Mouse (Mus musculus) adrenal gland, adult 18-20 months (tissue): ENCODE results near the gene Rad51b. TPM values are rescaled to one million over a fixed set of nuclear protein-coding genes. Genes with fewer than 3 reads are reported as not detected.

Source experiments
- DNase-seq, 2 experiments: peaks; one replicate each; pipeline ENCODE4 v3.0.0; 2021 to 2022; ENCODE audit warnings: low spot score in 2 of 2
- total RNA-seq, 2 experiments: library from RNA; stranded (reverse); gene quantifications; 1 replicate in 1 of 2; 2 replicates in 1 of 2; pipeline ENCODE4 v1.2.3; 2021

Rad51b gene
- total RNA-seq, 2 experiments from 2014 or later = 0.26 to 0.46 TPM

DNA sequence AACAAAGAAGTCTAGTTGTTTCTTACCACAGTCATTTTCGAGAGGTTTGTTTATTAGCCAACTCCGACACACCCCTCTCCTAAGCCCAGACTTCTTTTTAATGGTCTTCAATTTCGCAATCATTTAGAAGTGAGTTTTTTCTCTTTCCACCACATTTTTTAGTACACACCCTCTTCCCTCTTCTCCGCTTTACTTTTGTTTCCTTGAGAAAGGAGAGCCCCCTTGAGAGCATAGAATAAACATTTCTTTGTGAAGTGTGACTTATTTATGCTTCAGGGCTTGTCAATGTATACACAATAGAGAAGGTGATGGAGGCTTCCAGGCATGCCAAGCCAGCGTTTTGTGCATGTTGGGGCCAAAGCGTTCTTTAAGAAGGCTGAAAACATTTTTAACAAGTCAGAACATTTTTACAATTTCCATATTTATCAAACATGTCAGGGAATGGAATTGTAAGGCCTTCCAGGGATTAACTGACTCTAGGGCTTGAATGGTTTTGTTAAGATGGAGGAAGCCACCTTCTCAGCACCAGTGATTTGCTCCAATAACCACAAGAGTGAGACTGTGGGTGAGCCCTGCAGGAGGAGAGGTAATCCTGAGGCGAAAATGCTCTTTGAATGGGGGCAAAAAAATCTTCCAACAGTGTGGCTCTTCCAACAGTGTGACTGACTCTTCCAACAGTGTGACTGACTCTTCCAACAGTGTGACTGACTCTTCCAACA is 136.8 kb downstream of the Rad51b start:
- no peak for DNase-seq

- no peak for DNase-seq
Measured at GRCm38 (mm10) chr12:79435474-79435873, 138.4 kb downstream of the Rad51b start.

GRCm38 (mm10) chr12:79436035-79436434 is 139.0 kb downstream of the Rad51b start:
- no peak for DNase-seq

DNA sequence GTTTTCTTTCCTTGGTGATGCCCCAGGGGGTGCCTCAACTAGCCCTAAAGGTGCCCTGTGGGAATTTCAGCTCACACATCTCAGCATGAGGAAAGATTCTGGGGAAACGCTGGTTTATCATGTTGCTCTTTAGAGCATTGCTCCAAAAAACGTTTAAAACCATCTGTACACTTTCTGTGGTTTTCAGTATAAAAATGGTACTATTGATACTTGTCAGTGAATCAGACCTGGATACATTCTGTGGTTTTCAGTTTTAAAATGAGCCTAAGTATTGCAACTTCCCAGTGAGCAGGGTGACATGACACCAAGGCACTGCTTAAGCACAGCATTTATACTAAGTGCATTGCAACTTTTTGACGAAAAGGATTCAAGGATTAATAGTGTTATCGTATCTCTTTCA is 139.8 kb downstream of the Rad51b start:
- no peak for DNase-seq

DNA sequence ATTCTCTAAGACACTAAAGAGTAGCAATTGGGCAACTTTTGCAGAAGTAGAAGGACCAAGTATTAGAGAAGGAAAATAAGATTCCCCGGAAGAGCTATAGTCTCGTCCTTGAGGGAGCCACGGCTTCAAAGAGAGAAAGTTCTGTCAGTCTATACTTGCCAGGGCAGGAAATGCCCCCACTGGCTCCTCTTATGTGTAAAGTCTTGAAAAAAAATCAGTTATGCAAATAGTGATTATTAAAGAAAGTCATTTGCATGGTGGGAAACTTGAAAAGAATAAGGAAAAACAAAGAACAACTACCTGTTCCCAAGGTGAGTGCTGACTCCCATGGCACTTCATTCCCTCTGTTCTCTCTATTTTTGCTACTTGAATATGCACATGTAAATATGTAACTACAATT is 140.5 kb downstream of the Rad51b start:
- DNase-seq = no peak

- no peak for DNase-seq
Measured at GRCm38 (mm10) chr12:79439961-79440360, 142.9 kb downstream of the Rad51b start.

DNA sequence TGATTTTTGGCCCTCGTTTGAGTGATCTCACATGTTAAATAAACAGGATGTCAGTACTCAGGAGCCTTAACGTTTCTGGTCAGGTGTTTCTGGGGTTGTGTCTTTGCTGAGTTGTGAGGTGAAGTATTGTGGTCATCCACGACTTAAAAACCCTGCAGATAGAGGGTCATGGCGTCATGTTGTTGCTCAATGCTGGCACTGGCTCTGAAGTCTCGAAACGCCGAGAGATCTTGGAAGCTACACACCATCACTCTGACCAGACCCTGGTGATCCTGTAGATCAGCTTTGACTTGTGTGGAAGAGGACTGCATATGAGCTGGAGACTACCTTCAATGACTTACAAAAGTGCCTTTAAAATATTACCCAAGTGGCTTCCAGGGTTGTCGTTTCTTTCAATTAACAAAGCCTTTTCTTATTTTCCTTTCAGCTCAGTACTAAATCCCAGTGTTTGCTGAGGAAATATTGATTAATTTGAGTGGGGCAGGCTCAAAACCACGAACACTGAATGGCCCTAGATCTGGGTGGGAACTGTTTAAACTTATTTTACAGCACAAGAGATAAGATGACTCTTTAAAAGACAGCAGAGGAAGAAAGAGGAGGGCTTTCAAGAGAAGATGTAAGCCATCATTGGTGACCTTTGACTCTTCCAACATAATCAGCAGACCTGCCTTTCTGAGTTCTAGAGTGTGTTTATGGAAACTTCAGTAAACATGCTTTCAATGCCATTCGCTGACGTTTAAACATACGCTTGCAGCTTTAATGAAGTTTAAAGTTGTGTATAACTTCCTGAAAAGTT is 144.3 kb downstream of the Rad51b start:
- DNase-seq = no peak

- DNase-seq = no peak
Measured at GRCm38 (mm10) chr12:79442126-79442525, 145.0 kb downstream of the Rad51b start.

GRCm38 (mm10) chr12:79442836-79443390 is 145.8 kb downstream of the Rad51b start:
- no peak for DNase-seq

- no peak for DNase-seq
Measured at GRCm38 (mm10) chr12:79444646-79445045, 147.6 kb downstream of the Rad51b start.

DNA sequence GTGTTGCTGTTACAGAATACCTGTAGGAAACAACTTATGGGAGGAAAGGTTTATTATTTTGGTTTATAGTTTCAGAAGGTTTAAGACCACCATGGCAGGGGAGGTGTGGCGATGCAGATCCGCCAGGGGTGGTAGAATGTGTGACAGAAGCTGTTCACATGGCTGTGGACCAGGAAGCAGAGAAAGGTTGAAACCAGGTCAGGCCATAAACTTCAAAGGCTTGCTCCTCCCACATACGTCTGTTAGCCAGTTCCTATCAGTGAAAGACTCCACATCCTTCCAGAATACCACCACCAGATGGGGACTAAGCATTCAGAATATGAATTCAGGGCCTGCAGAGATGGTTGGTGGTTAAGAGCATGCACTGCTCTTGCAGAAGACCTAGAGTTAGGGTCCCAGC is 150.0 kb downstream of the Rad51b start:
- no peak for DNase-seq

DNA sequence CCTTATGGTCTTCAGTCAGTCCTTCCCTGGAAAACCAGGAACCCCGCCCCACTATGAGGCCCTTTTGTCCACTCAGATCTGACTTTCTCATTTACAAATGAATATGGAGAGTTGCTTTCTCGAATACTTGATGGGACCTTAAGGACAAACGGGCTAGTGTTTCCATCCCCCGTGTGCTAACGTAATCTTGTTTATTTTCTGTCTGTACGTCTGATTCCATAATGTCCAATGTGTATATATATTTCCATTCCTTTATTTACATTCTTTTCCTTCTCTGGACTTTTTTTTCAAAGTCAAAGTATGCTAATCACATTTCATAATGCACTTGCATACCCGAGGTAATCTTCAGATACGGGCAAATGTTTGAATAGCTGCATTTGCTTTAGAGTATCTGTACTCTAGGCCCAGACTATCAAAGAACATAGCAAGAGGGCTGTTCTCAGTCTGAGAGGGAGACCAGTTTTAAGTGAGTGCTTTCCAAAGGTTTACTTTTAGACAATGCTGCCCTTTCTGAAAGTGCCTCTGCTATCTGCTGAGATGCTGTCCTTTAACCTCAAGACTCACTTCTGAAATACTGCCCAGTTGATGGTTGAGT is 152.8 kb downstream of the Rad51b start:
- no peak for DNase-seq

GRCm38 (mm10) chr12:79452882-79453281 is 155.8 kb downstream of the Rad51b start:
- DNase-seq = no peak

DNA sequence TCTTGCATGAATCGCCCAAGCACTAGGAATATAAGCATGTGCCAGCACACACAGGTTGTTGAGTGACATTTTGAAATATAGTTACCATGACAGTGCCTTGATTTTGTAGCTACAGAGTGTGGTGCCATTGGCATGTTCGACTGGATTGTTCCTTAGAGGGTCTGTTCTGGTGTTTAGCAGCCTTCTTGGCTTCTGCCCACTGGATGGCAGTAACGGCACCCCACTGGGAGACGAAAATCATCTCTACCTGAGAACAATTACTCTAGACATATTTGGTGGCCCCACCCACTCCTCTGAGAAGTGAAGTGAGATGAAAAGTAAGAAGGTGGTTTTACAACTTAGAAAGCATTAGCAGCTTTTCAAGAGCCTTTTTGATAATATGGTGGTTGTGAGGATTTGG is 156.9 kb downstream of the Rad51b start:
- no peak for DNase-seq

DNA sequence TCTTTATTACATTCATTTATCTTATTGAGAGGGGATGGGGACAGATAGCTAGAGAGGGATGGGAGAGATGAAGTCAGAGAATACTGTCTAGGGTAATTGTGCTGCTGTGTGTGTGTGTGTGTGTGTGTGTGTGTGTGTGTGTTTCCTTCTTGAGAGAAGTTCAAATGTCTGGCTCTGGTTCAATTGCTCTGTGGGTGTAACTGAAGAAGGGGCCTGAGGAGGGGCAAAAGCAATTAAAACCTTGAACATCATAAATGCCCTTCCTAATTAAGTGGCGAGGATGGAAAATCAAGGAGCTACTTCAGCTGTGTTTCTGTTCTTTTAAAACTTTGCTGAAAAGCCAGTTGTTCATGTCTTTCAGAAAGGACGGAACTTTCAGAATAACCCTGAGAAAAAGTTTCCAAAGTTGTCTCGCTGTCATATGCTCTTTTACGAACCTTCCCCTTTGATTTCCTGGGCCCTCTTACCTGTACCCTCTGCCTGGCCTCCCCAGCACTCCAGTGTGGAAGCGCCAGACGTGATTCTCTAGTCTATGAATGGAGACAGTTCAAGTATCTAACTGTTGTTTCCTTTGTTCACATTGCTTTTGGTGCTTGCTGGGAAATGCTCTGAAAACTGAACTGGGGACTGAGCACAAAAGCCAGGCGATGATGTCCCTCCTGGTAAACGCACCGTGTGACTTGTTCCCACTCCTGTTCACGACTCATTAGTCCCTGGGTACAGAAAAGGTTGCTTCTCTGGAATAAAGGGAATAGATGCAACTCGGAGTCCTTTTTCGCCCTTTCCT is 158.2 kb downstream of the Rad51b start:
- no peak for DNase-seq

DNA sequence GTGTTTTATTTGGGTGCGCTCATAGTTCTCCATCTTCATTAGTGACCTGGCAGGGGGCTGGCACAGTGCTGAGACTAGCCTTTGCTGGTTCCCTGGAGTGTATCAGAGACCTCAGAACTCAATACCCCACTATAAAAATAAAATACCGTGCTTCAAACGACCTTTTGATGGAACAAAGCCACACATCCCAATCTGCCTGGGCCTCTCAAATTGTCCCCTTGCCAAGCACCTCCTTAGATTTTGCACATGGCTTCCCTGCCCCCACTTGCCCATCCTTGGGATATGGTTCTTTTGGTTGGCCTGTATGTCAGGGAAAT is 158.7 kb downstream of the Rad51b start:
- no peak for DNase-seq

GRCm38 (mm10) chr12:79456251-79456650 is 159.2 kb downstream of the Rad51b start:
- no peak for DNase-seq

DNA sequence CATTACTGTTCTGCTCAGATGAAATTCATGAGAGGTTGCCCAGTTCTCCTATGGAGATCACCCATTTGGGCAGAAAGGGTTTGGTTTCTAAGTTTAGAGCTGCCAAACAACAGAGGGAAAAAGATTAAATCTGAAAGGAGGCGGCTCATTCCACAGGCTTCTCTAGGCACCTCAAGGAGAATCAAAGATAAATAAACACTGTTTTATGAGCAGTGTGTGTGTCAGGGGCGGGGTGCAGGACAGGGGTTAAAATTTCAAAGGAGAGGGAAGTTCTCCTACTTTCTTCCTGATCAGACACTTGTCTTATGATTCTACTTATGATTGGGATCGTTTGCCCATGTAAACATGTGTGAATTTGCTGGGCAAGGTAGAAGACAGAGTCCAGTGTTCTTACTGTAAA is 166.3 kb downstream of the Rad51b start:
- no peak for DNase-seq

DNA sequence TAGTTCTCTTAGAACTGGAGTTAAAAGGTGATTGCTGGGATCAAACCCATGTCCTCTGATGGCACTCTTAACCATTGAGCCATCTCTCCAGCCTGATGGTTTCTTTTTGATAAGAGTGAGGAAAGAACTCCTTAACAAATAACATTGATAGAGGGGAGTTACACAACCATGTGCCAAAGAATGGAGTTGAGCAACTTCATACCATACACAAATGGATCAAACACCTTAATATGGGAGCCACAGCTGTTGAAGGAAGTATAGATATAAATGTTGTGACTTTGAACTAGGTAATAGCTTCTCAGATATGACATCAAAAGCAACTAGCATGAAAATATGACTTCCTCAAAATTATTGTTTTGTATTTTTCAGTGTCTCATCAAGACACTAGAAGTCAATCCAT is 173.0 kb downstream of the Rad51b start:
- no peak for DNase-seq

DNA sequence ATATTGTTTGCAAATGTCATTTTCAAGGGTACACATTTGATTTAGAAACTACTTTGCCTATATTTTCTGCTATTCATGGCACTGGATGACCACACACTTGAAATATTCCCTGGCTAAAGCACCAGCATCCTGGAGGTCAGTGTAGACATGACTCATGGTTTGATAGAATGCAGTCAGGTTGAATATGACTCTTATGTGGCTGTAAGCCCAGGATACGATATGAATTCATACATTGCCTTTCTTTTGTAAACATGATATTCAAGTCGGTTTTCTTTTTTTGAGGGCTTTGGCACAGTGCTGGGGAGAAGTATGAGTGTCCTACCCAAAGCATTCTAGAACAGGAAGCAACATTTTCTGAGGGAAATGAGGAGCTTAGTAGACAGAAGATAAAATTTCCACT is 174.8 kb downstream of the Rad51b start:
- DNase-seq = no peak

DNA sequence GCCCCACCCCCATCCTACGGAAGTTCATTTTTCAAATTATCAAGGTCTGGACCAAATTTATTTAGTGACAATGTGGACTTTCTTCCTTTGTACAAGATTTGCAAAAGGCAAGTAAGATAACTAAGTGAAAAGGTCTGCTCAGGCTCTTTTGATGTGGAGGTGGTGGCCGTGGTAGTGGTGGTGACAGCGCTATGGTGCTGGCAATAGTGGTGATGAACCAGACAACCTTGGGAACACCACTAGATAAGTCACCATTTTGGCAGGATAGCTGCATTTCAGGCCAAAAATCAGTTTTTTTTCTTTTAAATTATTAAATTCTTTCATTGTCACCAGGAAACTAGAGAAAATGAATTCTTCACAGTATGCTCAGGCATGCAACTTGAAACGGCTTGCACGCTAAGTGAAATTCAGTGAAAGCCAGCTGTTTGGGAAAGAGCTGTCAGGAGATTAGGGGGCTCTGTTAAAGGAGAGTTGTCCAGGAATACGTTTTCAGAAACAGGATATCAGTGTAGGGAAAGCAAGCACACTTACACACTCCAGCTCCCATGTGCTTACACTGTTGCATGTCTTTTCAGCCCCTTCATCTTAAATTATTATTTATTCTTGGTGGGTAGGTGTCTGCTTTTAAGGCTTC is 179.4 kb downstream of the Rad51b start:
- DNase-seq = no peak
